Mouse (Mus musculus): ENCODE results near the gene Rras2.

The Rras2 gene

GRCm38 (mm10) chr7:114110500-114110899, 7.1 kb downstream of the Rras2 start:
- DNase-seq, result no peak

GRCm38 (mm10) chr7:114105886-114106285, 11.7 kb downstream of the Rras2 start:
- no peak for DNase-seq

- no peak for DNase-seq
Measured at GRCm38 (mm10) chr7:114103629-114104347, 13.8 kb downstream of the Rras2 start.

- no peak for DNase-seq
Measured at GRCm38 (mm10) chr7:114103152-114103551, 14.4 kb downstream of the Rras2 start.

GRCm38 (mm10) chr7:114102609-114103008, 15.0 kb downstream of the Rras2 start:
- no peak for DNase-seq

- DNase-seq, result no peak
Measured at GRCm38 (mm10) chr7:114101412-114101811, 16.2 kb downstream of the Rras2 start.

- DNase-seq, result no peak
Measured at GRCm38 (mm10) chr7:114093548-114094174, 23.9 kb downstream of the Rras2 start.

GRCm38 (mm10) chr7:114090892-114091545, 26.6 kb downstream of the Rras2 start:
- DNase-seq, result no peak

- no peak for DNase-seq
Measured at GRCm38 (mm10) chr7:114090231-114090630, 27.4 kb downstream of the Rras2 start.

GRCm38 (mm10) chr7:114088918-114089317, 28.7 kb downstream of the Rras2 start:
- DNase-seq, result no peak

GRCm38 (mm10) chr7:114087986-114088385, 29.6 kb downstream of the Rras2 start:
- no peak for DNase-seq

- no peak for DNase-seq
Measured at GRCm38 (mm10) chr7:114087341-114087740, 30.2 kb downstream of the Rras2 start.

GRCm38 (mm10) chr7:114086021-114086710, 31.4 kb downstream of the Rras2 start:
- no peak for DNase-seq

- no peak for DNase-seq
Measured at GRCm38 (mm10) chr7:114083760-114084159, 33.8 kb downstream of the Rras2 start.

- DNase-seq, result no peak
Measured at GRCm38 (mm10) chr7:114083088-114083487, 34.5 kb downstream of the Rras2 start.

GRCm38 (mm10) chr7:114081633-114082420, 35.8 kb downstream of the Rras2 start:
- no peak for DNase-seq

GRCm38 (mm10) chr7:114080250-114080649, 37.3 kb downstream of the Rras2 start:
- DNase-seq, result no peak

GRCm38 (mm10) chr7:114079343-114079742, 38.2 kb downstream of the Rras2 start:
- no peak for DNase-seq

GRCm38 (mm10) chr7:114074595-114074994, 43.0 kb downstream of the Rras2 start:
- DNase-seq, result no peak

- DNase-seq, result no peak
Measured at GRCm38 (mm10) chr7:114074133-114074532, 43.4 kb downstream of the Rras2 start.

- DNase-seq, result no peak
Measured at GRCm38 (mm10) chr7:114071851-114072616, 45.5 kb downstream of the Rras2 start.

- no peak for DNase-seq
Measured at GRCm38 (mm10) chr7:114071395-114071794, 46.2 kb downstream of the Rras2 start.
